Mouse (Mus musculus) layer of hippocampus, postnatal 10 days (tissue): ENCODE measurements around the gene Apoa2. TPM values are rescaled to one million over a fixed set of nuclear protein-coding genes. Genes with fewer than 3 reads are reported as not detected.

Source experiments
- DNase-seq, 2 experiments: peaks; one replicate each; pipeline ENCODE4 v3.0.0; 2021; ENCODE audit warnings: low spot score in 2 of 2
- total RNA-seq, 2 experiments: library from RNA; stranded (reverse); gene quantifications; 2 replicates each; pipeline ENCODE4 v1.2.3; 2021

Apoa2 gene
- total RNA-seq, 2 experiments from 2014 or later, result 2.1 to 4.6 TPM

- DNase-seq, result no peak
These were observed 32.9 kb downstream of the Apoa2 start for GRCm38 (mm10) chr1:171257781-171258180.

- DNase-seq, result no peak
These were observed 34.1 kb downstream of the Apoa2 start for GRCm38 (mm10) chr1:171258921-171259320.

DNA sequence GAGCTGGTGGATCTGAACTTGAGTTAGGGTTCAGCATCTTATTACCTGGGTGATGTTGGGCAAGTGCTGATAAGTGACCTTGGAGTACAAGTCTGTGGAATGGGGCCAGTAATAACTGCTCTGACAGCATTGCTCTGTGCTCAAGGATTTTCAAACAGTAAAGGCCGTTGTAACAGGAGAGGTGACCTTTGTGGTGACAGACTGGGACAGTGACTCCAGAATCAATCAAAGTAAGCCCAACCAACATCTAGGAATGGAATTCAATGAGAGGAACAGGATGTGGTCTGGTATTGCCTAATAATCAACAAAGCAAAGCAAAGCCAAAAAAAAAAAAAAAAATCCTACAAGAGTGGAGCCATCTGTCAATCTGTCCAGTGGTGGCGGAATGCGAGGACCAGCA is 35.5 kb downstream of the Apoa2 start:
- DNase-seq, result no peak

DNA sequence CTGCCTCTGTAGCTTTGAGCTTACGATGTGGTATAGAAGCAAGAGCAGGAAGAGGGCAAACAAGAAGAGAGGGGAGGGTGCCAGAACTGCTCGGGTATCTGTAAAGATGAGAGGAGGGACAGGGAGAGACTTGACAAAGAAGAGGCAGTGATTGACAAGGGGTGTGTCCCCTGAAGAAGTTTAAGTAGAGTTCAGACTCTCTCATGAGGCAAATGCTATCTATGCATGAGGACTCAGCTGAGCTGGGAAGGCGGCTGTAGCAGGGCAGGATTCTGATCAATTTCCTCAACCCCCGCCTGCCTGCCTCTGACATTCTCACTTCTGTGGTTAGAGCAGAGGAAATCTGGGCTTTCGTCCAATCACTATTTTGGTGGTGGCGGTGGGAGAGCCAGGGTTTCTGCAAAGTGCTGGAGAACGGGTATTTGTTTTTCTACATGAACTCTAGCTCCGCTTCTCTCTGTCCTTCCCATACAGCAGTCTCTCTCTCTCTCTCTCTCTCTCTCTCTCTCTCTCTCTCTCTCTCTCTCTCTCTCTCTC is 37.8 kb downstream of the Apoa2 start:
- peak; percentile 76 to 81 for DNase-seq

DNA sequence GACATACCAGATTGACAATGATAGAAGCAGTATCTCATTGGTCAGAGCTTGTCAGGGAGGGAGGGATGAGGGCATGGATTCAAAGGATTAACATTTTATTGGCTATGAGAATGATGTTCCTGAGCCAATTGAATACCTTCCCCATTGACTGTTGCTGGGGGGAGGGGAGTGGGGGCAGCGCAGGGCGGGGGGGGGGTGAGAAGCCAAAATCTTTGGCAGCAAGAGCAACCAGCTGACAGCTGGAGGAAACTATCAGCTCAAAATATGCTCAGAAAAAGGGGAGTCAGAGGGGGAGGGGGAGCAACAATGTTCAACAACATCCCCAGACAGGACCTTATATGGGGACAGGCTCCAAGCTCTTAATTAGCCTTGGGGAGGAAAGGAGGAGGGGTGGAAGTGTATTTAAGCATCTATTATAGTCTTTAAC is 38.3 kb downstream of the Apoa2 start:
- peak in 1 of 2 experiments; percentile 61 for DNase-seq

DNA sequence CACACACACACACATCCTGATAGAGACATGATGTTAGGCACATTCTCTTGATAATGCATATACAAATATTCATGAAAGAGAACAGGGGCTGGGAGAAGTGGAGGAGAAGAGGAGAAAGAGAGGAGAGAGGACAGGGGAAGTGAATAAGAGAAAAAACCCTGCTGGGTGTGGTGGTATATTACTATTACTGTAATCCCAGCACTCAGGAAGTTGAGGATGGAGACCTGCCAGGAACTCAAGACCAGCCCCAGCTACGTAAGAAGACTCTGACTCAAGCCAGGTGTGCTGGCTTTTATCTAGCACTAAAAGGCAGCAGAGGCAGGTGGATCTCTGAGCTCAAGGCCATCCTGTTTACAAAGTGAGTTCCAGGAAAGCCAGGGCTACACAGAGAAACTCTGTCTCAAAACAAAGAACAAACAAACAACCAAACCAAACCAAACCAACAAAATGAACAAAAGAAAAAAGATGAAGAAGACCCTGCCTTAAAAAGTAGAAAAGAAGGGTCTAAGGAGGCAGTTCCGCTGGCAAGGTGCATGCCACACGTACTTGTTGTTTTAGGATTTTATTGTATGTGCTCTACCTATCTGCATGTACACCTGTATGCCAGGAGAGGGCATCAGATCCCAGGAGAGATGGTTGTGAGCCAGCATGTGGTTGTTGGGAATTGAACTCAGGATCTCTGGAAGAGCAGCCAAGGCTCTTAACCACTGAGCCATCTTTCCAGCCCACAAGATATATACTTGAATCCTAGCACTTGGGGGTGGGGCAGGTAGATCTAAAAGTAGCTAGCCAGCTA is 39.0 kb downstream of the Apoa2 start:
- DNase-seq, result no peak

- no peak for DNase-seq
These were observed 41.3 kb downstream of the Apoa2 start for GRCm38 (mm10) chr1:171265971-171266744.

DNA sequence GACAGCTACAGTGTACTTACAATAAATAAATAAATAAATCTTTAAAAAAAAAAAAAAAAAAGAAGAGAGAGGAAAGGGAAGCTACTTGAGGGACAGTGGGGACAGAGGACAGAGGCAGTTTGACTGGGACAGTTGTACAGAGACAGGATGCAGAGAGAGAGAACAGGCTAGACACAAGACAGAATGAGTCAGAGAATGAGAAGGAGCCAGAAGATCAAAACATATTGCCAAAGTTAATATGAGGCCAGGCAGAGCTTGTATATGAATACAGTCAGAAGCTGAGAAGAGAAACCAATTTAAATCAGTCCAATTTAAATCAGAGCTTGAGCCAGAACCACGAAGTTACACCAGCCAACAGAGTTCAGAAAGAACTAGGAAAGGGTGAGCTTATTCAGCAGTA is 43.5 kb downstream of the Apoa2 start:
- no peak for DNase-seq

DNA sequence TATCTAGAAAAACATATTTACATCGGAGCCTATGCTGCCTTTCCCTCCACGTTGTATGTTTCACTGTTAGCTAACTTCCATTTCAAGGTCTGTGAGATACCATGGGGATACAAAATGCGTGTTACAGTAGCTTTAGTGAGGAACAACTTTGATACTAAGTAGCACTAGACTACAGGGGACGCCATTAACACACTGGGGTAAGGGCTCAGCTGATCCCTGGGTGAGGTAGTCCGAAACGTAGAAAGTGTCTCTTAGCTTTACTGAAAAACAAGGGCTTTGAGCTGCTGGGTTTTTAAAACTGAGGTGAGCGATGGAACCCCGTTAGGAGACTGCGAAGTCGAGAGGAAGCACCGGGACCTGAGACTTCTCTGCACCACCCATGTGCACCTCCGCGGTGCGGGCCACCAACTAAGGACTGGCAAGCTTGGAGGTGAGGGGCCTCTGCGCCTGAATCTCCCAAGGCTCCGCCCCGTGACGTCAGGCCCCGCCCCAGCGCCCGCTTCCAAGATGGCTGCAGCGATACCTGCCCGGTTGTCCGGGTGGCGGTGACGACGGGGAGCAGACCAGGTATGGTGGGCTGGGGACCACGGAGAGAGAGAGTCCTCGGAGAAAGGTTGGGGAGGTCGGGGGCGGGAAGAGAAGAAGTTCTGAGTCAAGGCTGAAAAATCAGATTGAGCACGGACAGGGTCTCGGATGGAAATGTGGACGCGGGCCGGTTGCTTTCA is 45.2 kb downstream of the Apoa2 start, which contains the start of gene B4galt3:
Gene B4galt3, plus strand, starts transcription at position 481 of the 725 bp plus-strand sequence.
- DNase-seq, result peak; percentile 95 to 96

DNA sequence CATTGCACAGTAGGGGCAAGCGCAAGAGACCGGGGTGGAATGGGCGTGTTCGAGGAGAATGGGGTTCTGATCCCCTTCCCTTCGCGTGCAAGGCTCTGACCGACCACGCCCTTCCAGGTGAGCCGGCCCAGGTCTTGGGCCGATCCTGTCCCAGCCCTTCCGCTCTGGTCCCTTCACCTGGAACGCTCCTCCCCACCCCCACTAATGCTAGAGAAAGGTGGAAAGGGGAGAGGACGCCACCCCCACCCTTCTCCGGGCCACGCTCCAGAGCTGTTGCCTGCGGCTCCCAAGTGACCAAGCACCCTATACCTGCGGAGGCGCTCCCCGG is 45.7 kb downstream of the Apoa2 start:
- DNase-seq, result no peak

DNA sequence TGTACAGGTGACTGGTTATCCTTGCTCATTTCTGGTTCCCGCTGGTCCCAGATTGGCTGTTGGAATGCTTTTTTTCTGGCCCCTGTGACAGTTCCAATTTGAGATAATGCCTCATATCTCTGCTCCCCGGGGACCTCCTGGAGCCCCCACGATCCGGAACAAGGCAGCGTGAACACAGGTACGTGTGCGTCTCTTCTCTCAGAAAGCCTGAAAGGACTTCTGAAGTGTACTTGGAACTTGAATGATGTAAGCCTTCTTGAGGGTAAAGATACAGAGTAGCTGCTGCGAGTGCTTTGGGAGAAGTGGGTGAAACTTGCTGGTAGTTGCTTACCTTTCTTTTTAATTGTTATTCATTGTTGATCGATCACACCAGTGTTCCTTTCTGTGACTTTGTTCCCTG is 46.3 kb downstream of the Apoa2 start:
- no peak for DNase-seq

- DNase-seq, result no peak
These were observed 46.8 kb downstream of the Apoa2 start for GRCm38 (mm10) chr1:171271622-171272021.

DNA sequence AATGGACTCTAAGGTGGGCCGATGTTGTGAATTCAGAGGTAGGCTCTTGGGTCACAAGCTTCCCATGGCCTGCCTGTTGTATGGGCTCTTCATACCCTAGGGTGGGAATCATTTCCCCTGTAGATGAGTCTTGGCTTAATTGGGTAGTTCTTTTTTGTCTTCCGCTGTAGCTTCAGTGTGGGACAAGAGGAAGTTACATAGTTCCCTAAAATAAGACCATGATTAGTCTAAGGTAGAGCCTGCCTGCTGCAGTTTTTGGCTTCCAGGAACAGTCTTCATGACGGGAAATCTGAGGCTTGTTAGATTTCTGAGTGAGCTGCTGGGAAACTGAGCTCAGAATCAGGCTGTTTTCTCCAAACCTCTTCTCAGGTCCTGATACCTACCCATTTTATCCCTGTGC is 47.2 kb downstream of the Apoa2 start:
- DNase-seq, result no peak

- DNase-seq, result no peak
These were observed 49.3 kb downstream of the Apoa2 start for GRCm38 (mm10) chr1:171274171-171274570.

DNA sequence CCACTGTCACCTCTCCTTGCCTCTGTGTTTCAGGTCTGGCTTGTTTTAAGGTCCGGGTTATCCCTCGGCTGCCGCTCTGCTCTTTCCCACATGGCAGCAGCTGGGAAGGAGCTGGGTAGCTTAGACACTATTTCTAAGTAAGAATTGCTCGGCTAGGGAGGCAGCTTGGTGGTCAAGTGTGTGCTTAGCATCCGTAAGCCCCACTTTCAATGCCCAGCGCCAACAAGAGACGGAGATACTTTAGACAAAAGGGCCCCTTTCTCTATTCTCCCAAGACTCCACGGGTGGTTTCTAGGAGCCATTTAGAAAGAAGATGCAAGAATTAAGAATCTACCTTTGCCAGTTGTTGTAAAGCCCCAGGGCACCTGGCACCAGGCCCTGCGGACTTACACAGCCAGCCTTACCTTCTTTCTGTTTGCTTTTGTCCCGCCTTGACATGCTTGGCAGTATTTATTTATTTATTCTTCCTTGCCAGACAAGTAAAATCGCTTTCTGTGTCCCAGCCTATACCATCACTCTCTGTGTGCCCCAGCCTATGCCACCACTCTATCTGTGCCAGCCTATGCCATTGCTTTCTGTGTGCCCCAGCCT is 50.4 kb downstream of the Apoa2 start:
- no peak for DNase-seq

Other genes with a start within 250 kb of the Apoa2 start
- 1 to 10 TPM; 2.5 to 4.3 TPM for gene Fcgr2b, start 248.5 kb upstream of the Apoa2 start, total RNA-seq
- gene Fcgr4, start 206.1 kb upstream of the Apoa2 start, total RNA-seq, result not detected
- 10 to 100 TPM; 10.5 to 12.7 TPM for gene Fcgr3, start 160.1 kb upstream of the Apoa2 start, total RNA-seq
- 1 to 10 TPM; 3.1 to 3.3 TPM for gene Cfap126, start 111.1 kb upstream of the Apoa2 start, total RNA-seq
- 100 to 1,000 TPM; 223 to 233 TPM for gene Sdhc, start 74.5 kb upstream of the Apoa2 start, total RNA-seq
- gene Mpz, start 74.3 kb upstream of the Apoa2 start, total RNA-seq, result not detected
- 10 to 100 TPM; 16.9 to 18.0 TPM for gene Pcp4l1, start 28.8 kb upstream of the Apoa2 start, total RNA-seq
- gene Nr1i3, start 11.1 kb upstream of the Apoa2 start, total RNA-seq, result not detected
- 10 to 100 TPM; 65.5 to 66.3 TPM for gene Tomm40l, start 2.5 kb upstream of the Apoa2 start, total RNA-seq
- 10 to 100 TPM; 15.2 to 16.7 TPM for gene Fcer1g, start 9.3 kb downstream of the Apoa2 start, total RNA-seq
- 1 to 10 TPM; 5.6 to 7.1 TPM for gene Adamts4, start 25.4 kb downstream of the Apoa2 start, total RNA-seq
- gene Ndufs2, start 26.3 kb downstream of the Apoa2 start, total RNA-seq, result 100 to 1,000 TPM; 235 to 249 TPM
- gene B4galt3, start 45.3 kb downstream of the Apoa2 start, total RNA-seq, result 10 to 100 TPM; 65.4 to 67.1 TPM
- gene Ppox, start 56.1 kb downstream of the Apoa2 start, total RNA-seq, result 10 to 100 TPM; 28.8 to 30.0 TPM
- gene Usp21, start 62.9 kb downstream of the Apoa2 start, total RNA-seq, result 10 to 100 TPM; 49.0 to 57.3 TPM
- gene Ufc1, start 70.0 kb downstream of the Apoa2 start, total RNA-seq, result 100 to 1,000 TPM; 102 to 114 TPM
- 10 to 100 TPM; 30.9 to 33.7 TPM for gene Dedd, start 104.1 kb downstream of the Apoa2 start, total RNA-seq
- 10 to 100 TPM; 37.7 to 42.8 TPM for gene Nit1, start 120.6 kb downstream of the Apoa2 start, total RNA-seq
- 100 to 1,000 TPM; 135 to 165 TPM for gene Pfdn2, start 120.6 kb downstream of the Apoa2 start, total RNA-seq
- 1 to 10 TPM; 6.3 to 8.6 TPM for gene Klhdc9, start 135.7 kb downstream of the Apoa2 start, total RNA-seq
- 1 to 10 TPM; 1.8 to 1.9 TPM for gene Nectin4, start 145.0 kb downstream of the Apoa2 start, total RNA-seq
- gene Arhgap30, start 163.9 kb downstream of the Apoa2 start, total RNA-seq, result 1 to 10 TPM; 1.9 to 2.1 TPM
- 100 to 1,000 TPM; 114 to 121 TPM for gene Usf1, start 186.3 kb downstream of the Apoa2 start, total RNA-seq
- gene Tstd1, start 193.8 kb downstream of the Apoa2 start, total RNA-seq, result 1 to 10 TPM; 2.1 to 3.5 TPM
- gene F11r, start 212.5 kb downstream of the Apoa2 start, total RNA-seq, result 1 to 10 TPM; 5.5 to 7.8 TPM